Mouse (Mus musculus) intestine, embryonic 14.5 days (tissue): ENCODE results near the gene Ccnb1. TPM values are rescaled to one million over a fixed set of nuclear protein-coding genes. Genes with fewer than 3 reads are reported as not detected.

Experiments
- ATAC-seq: fragments of 200-750 bp; cut with Nextera tagmentation; replicated peaks from 2 replicates; pipeline ENCODE4 v1.8.0; 2017; ENCODE audit warnings: low read depth, moderate number of reproducible peaks, moderate TSS enrichment, moderate library complexity; ENCODE audit not compliant: low FRiP score, low TSS enrichment
- DNase-seq: peaks from one replicate; pipeline ENCODE4 v3.0.0-alpha.2; 2018; ENCODE audit warnings: low spot score
- H3K27ac ChIP-seq: fragments of 300-500 bp; sonication (generic); 2 replicates; pipeline ENCODE4 v1.5.1; 2014; ENCODE audit warnings: low read depth, mild to moderate bottlenecking, control low read depth
- H3K27me3 ChIP-seq: fragments of 300-500 bp; sonication (generic); replicated peaks from 2 replicates; pipeline ENCODE4 v1.6.1; 2014; ENCODE audit warnings: low read length, control low read depth; ENCODE audit not compliant: control insufficient read depth, insufficient read depth
- H3K36me3 ChIP-seq: fragments of 300-500 bp; sonication (generic); 2 replicates; pipeline ENCODE4 v1.6.1; 2014; ENCODE audit warnings: low read length, control low read depth; ENCODE audit not compliant: control insufficient read depth, insufficient read depth
- H3K4me1 ChIP-seq: fragments of 300-500 bp; sonication (generic); replicated peaks from 2 replicates; pipeline ENCODE4 v1.6.1; 2014; ENCODE audit warnings: low read length, control low read depth, mixed read lengths; ENCODE audit not compliant: control insufficient read depth, insufficient read depth
- H3K4me2 ChIP-seq: fragments of 300-500 bp; sonication (generic); 2 replicates; pipeline ENCODE4 v1.6.1; 2014; ENCODE audit warnings: low read length
- H3K4me3 ChIP-seq: fragments of 300-500 bp; sonication (generic); 2 replicates; pipeline ENCODE4 v1.5.1; 2014; ENCODE audit warnings: low read depth, low read length, control low read depth, mixed read lengths
- H3K9ac ChIP-seq: fragments of 300-500 bp; sonication (generic); 2 replicates; pipeline ENCODE4 v1.6.1; 2014; ENCODE audit warnings: mild to moderate bottlenecking, low read length
- H3K9me3 ChIP-seq: fragments of 300-500 bp; sonication (generic); 2 replicates; pipeline ENCODE4 v1.6.1; 2016; ENCODE audit warnings: low read length, control low read depth; ENCODE audit not compliant: control insufficient read depth
- WGBS: fragments of 180-500 bp; shearing (Covaris S2); extraction: QIAGEN DNeasy Blood & Tissue Kit; methylation state at CpG from one replicate; pipeline ENCODE4 v1.1.7; 2014; 5-methylcytosine and 5-hydroxymethylcytosine counted together
- polyA plus RNA-seq: library from polyadenylated mRNA; unstranded; fragments of >200 nt; fragmentation: Nextera tagmentation; extraction: Ambion mirVana; gene quantifications from 2 replicates; pipeline ENCODE4 v1.2.1, GENCODE M21; 2014

Ccnb1 gene
- 242 and 267 TPM in 2 replicates for polyA plus RNA-seq

DNA sequence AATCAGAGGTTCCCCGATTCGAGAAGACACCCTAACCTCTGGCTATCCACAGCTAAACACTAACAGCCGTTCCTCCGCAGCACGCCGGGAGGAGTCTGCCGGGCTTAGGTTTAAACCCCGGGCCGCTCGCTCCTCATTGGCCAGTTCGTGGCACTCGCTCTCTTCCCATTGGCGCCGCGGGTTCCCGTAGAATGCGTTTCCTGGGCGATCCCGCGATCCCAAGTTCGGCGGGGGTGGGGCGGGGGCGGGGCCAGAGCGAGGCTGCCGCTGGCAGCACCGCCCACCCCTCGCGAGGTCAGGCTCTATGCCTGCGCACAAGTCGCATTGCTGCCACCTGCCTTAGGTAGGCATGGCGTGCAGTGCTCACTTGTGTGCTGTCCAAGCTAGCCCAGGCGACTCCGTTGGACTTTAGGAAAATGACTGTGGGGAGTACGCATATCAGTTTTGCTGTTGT is at the start of gene Ccnb1:
Gene Ccnb1 (minus strand): TSS at position 157 of the 454 bp plus-strand sequence.
- Histone ChIP-seq H3K9ac (peak within 1 kb of the TSS; percentile 93), H3K4me3 (peak within 1 kb of the TSS; percentile 81), H3K4me1 (peaks cover 18% of the 10 kb centered on the region), H3K27me3 (no peaks in the 10 kb centered on the region), H3K36me3 (peaks cover 33% of the 10 kb centered on the region), H3K27ac (peak within 1 kb of the TSS; percentile 71), H3K4me2 (peak within 1 kb of the TSS; percentile 68), H3K9me3 (no peaks in the 10 kb centered on the region)
- peak; percentile 98 for ATAC-seq
- WGBS = under 1% methylated on average over 35 of the region's 35 CpGs
- DNase-seq = peak; percentile 94

DNA sequence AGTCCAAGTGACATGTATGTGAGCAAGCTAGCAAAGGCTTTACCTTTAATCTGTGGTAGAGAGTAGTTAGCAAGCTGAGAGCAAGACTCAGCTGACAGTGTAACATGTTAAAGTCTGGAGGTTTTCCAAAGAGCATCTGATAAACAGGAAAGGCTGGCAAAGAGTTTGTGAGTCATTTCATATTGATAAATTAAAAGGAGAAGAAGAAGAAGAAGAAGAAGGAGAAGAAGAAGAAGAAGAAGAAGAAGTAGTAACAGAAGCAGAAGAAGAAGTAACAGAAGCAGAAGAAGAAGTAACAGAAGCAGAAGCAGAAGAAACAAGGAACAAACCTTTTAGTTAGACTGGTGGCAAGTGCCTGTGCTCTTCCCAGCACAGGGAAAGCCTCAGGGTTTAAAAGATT is 48.4 kb upstream of the Ccnb1 start:
- Histone ChIP-seq H3K36me3 (no peaks in the 10 kb centered on the region; the same call in 1 of the 2 replicates), H3K9ac (no peak overlapping the region), H3K27me3 (no peaks in the 10 kb centered on the region), H3K4me2 (no peak overlapping the region), H3K4me1 (peaks cover 11% of the 10 kb centered on the region), H3K27ac (no peak overlapping the region), H3K4me3 (no peak overlapping the region), H3K9me3 (no peaks in the 10 kb centered on the region)
- DNase-seq (no peak), ATAC-seq (no peak)

DNA sequence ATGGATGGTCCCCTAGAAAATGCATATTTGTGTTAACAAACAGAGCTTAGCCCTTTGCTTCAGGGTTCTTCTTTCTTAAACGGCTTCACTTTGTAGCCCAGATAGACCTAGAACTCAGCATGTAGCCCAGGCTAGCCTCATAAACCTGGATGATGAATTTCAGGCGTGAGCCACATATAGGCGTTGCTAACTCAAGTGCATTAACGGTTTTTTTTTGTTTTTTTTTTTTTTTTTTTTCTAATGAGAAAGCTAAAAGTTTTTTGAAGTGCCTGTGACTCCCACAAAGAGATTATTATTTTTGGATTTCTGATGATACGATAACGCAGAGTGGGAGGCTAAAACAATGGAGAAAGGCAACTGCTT is 47.3 kb upstream of the Ccnb1 start:
- H3K9me3 ChIP-seq = no peaks in the 10 kb centered on the region
- H3K9ac ChIP-seq = no peak overlapping the region
- peak overlapping the region; percentile 24 for H3K4me2 ChIP-seq

DNA sequence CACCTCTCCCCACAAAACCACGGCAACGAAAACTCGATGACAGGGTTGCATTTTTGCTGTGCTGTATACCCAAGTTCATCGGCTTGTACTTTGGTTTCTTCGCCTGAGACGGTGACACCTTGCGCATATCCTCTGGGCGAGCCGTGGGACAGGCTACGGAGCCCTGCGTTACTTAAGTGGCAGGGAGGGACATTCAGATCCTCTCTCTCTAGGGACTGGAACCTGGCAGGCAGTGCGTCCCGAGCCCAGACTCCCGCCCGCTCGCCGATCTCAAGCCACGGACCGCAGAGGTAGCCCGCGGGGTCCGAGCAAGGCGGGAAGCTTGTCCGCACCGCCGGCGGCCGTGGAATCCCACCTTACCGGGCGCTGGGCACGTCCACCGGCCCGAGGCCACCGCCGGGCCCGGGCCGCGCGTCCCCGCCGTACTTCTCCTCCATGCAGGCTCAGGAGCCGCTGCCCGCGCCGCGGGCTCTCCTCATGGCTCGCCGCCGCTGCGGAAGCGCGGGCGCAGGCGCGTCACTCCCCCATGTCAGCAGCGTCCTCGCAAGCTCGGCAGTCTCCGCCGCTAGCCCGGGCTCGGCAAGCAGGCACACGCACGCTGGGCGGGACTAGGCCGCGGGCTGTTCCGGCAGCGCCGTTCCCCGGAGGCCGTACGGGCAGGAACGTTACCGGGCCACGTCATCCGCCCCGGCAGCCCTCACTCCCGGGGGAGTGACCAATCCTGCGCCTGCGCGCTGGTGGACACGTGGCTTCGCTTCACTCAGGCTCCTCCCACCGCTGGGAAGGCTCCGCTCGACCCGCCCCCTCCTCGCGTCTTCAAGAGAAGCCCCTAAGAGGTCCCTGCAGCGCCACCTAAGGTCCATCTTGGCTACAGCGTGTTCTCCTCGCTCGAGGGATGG is 46.6 kb upstream of the Ccnb1 start, which contains the start of gene Slc30a5:
Gene Slc30a5 (minus strand): TSS at position 687 of the 899 bp plus-strand sequence.
- H3K27me3 ChIP-seq = no peaks in the 10 kb centered on the region
- H3K9me3 ChIP-seq = no peaks in the 10 kb centered on the region
- H3K36me3 ChIP-seq = peaks cover 4% of the 10 kb centered on the region; the same call in 1 of the 2 replicates
- peak within 1 kb of the TSS; percentile 97 for H3K4me3 ChIP-seq
- H3K4me2 ChIP-seq = peak within 1 kb of the TSS; percentile 73
- peak within 1 kb of the TSS; percentile 89 for H3K27ac ChIP-seq
- H3K4me1 ChIP-seq = peaks cover 11% of the 10 kb centered on the region
- under 1% methylated on average over 69 of the region's 94 CpGs for WGBS
- DNase-seq = peak; percentile 99
- peak; percentile 96 for ATAC-seq
- peak within 1 kb of the TSS; percentile 95 for H3K9ac ChIP-seq

More for the DNA sequence above, 47.3 kb upstream of the Ccnb1 start:
- no peak for ATAC-seq
- Histone ChIP-seq H3K4me1 (peaks cover 11% of the 10 kb centered on the region), H3K27ac (no peak overlapping the region), H3K36me3 (no peaks in the 10 kb centered on the region; the same call in 1 of the 2 replicates), H3K27me3 (no peaks in the 10 kb centered on the region), H3K4me3 (peak overlapping the region; percentile 97; the same call in 1 of the 2 replicates)
- 57% methylated on average over 6 of the region's 6 CpGs for WGBS
- no peak for DNase-seq

DNA sequence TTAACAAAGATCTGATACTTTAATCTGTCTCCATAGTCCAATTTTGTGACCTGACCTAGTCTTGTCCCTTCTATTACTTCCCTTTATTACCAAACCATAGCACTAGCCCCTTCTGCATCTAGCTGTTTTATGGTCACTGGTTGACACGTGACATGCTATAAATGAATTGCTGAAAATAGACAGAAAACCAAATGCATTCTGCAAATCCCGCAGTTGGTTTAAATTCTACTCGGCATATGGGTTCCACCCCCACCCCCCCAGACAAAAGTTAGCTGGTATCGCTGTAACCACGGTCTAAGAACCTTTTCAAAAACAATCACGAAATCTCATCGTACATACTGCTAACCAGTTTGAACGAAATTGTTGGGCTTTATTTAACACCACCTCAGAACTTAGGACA is 45.8 kb upstream of the Ccnb1 start:
- peak overlapping the region; percentile 97 for H3K4me3 ChIP-seq
- DNase-seq (no peak), ATAC-seq (no peak)
- peaks cover 10% of the 10 kb centered on the region for H3K36me3 ChIP-seq
- H3K27ac ChIP-seq = peak overlapping the region; percentile 89; the same call in 1 of the 2 replicates
- WGBS = 3% methylated on average over 8 of the region's 8 CpGs
- peak overlapping the region; percentile 95 for H3K9ac ChIP-seq
- H3K4me1 ChIP-seq = peaks cover 11% of the 10 kb centered on the region
- peak overlapping the region; percentile 73 for H3K4me2 ChIP-seq
- H3K9me3 ChIP-seq = no peaks in the 10 kb centered on the region
- H3K27me3 ChIP-seq = no peaks in the 10 kb centered on the region

DNA sequence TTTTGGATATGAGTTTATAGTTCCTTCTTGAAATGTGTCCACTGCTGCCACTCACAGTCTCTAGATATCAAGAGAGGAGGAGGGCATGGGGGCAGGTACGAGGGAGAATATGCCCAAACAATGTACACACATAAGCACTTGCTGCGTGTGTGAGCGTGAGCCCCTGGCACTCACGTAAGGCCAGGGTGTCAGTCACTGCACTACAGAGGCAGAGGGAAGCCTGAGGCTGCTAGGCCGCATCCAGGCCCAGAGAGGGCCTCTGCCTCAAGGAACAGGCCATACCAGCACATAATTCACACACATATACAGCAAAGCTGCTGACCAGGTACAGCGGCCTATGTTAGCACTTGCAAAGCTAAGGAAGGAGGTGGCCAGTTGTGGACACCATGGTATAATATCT is 44.8 kb upstream of the Ccnb1 start:
- Histone ChIP-seq H3K4me2 (peak overlapping the region; percentile 73; the same call in 1 of the 2 replicates), H3K4me3 (no peak overlapping the region), H3K27ac (no peak overlapping the region), H3K9me3 (no peaks in the 10 kb centered on the region), H3K36me3 (peaks cover 19% of the 10 kb centered on the region), H3K4me1 (peaks cover 11% of the 10 kb centered on the region), H3K9ac (no peak overlapping the region), H3K27me3 (no peaks in the 10 kb centered on the region)
- ATAC-seq (no peak), DNase-seq (no peak)
- 84% methylated on average over 6 of the region's 6 CpGs for WGBS

DNA sequence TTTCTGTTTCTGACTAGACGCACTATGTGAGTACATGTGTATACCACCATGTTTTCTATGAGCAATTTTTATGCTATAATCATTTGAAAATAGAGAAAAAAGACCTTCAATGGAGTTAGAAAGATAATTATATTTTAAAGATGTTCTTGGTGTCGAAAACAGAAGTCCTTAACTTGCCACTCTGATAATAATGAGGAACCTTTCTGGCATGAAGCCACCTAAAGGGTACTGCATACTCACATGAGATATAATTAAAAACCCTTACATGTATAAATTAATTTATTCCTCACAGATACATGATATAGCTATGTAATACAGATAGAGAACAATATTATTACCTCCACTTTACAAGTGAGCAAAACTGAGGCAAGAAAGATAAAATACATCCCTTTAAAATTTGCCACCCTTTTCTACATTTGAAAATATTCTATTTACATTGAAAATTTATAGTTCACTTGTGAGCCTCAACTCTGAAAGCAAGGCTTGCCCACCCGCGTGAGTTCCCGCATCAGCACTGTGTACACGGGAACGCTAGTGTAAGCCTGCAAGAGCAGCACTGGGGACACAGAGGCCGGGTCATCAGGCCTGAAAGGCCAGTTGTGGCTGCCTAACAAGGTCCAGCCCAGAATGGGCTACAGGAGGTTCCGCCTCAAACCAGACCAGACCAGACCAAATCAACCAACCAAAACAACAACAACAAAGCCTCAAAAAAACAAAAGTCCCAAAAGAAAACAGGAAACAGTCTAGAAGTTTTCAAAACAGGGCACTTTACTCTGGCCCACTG is 39.4 kb upstream of the Ccnb1 start:
- peaks cover 65% of the 10 kb centered on the region for H3K36me3 ChIP-seq
- H3K27me3 ChIP-seq = no peaks in the 10 kb centered on the region
- H3K4me3 ChIP-seq = no peak overlapping the region
- H3K9me3 ChIP-seq = no peaks in the 10 kb centered on the region
- H3K27ac ChIP-seq = no peak overlapping the region
- H3K9ac ChIP-seq = no peak overlapping the region
- 95% methylated on average over 9 of the region's 9 CpGs for WGBS
- ATAC-seq (no peak), DNase-seq (no peak)
- no peaks in the 10 kb centered on the region for H3K4me1 ChIP-seq
- no peak overlapping the region for H3K4me2 ChIP-seq

DNA sequence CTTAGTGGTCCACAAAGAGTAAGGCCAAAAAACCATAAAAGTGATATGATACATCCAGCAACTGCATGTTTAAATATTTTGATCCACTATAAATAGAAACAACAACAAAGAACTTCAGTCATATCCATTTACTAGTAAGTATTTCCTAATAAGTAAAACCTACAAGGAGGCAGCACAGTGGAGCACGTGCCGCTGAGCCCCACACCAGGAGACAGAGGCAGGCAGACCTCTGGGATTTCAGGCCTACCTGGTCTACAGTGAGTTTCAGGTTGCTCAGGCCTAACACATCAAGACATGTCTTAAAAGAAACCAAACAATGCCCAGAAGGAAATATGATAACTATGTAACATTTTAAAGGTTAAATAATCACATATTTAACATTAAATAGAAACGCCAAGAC is 38.5 kb upstream of the Ccnb1 start:
- no peak overlapping the region for H3K9ac ChIP-seq
- H3K4me2 ChIP-seq = no peak overlapping the region
- no peaks in the 10 kb centered on the region for H3K4me1 ChIP-seq
- H3K4me3 ChIP-seq = no peak overlapping the region
- WGBS = 92% methylated on average over 3 of the region's 3 CpGs
- ATAC-seq = no peak
- no peaks in the 10 kb centered on the region for H3K27me3 ChIP-seq
- DNase-seq = no peak
- no peak overlapping the region for H3K27ac ChIP-seq
- H3K9me3 ChIP-seq = no peaks in the 10 kb centered on the region
- H3K36me3 ChIP-seq = peaks cover 74% of the 10 kb centered on the region
